In genomic region chr12:54830574-54830973, GRCm38 (mm10) we compare ENCODE assay signal across 9 mouse cellular contexts. TPM values are rescaled to one million over a fixed set of nuclear protein-coding genes. Genes with fewer than 3 reads are reported as not detected.
DNase-seq lines count a peak whose midpoint lies in the region; ATAC-seq and TF ChIP-seq lines count a peak whose summit lies in the region.
"Had no signal": no experiment of that assay in that cellular context is flagged by ENCODE, and none has a peak within 500 bp of the region (broad histone marks: within the 10 kb centered on the region; RNA-seq: fewer than 3 reads in every experiment).

No protein-coding gene starts in this region.

- ATAC-seq in forebrain, embryonic 11.5 days (replicated peaks; ENCODE audit: low FRiP score) = 0 out of 2 replicates have a peak, but pooled peaks have one; percentile 60
- ATAC-seq in lung, embryonic 14.5 days (ENCODE audit: insufficient read depth) = peak; percentile 78

- H3K27ac ChIP-seq in forebrain, embryonic 11.5 days (ENCODE audit: low read depth, low read length) = no peak overlapping the region
- no peak overlapping the region for H3K27ac ChIP-seq in lung, embryonic 14.5 days (ENCODE audit: low read depth)
- H3K27ac ChIP-seq: limb, embryonic 12.5 days had no signal

- H3K4me1 ChIP-seq in E14TG2a.4 (replicated peaks; ENCODE audit: low read depth, low read length) = peaks cover 22% of the 10 kb centered on the region
- 0 out of 2 replicates have a peak, but pooled peaks cover 2% of the 10 kb centered on the region for H3K4me1 ChIP-seq in forebrain, embryonic 11.5 days (replicated peaks; ENCODE audit: control insufficient read depth, insufficient read depth, low read length)
- H3K4me1 ChIP-seq in lung, embryonic 14.5 days (ENCODE audit: insufficient read depth) = peaks cover 3% of the 10 kb centered on the region; the same call in 1 of the 2 replicates

- no peak overlapping the region for H3K9ac ChIP-seq in forebrain, embryonic 11.5 days (ENCODE audit: low read length)
- H3K9ac ChIP-seq in lung, embryonic 14.5 days = no peak overlapping the region
- H3K9ac ChIP-seq: limb, embryonic 12.5 days had no signal

- H3K4me2 ChIP-seq in forebrain, embryonic 11.5 days (ENCODE audit: low read depth, low read length, severe bottlenecking) = no peak overlapping the region
- no peak overlapping the region for H3K4me2 ChIP-seq in lung, embryonic 14.5 days
- H3K4me2 ChIP-seq: limb, embryonic 12.5 days had no signal

- H3K36me3 ChIP-seq in E14TG2a.4 (ENCODE audit: insufficient read depth, low read length) = no peaks in the 10 kb centered on the region
- H3K36me3 ChIP-seq in forebrain, embryonic 11.5 days (ENCODE audit: control insufficient read depth, insufficient read depth, low read length) = no peaks in the 10 kb centered on the region
- no peaks in the 10 kb centered on the region for H3K36me3 ChIP-seq in lung, embryonic 14.5 days (ENCODE audit: insufficient read depth)
- H3K36me3 ChIP-seq: limb, embryonic 12.5 days had no signal

- 21% methylated on average over 6 of the region's 6 CpGs for WGBS in forebrain, embryonic 11.5 days
- WGBS in lung, embryonic 14.5 days = 10% methylated on average over 6 of the region's 6 CpGs

- intact Hi-C loops in heart, postnatal 25 days (cut with DNase I) = loop anchor here (1.0 to 10.0 kb wide), 2 partner anchors 49 to 154 kb away; partner anchors contain the start of gene Gm20403

- H3K4me3 ChIP-seq in E14TG2a.4 (replicated peaks; ENCODE audit: low read length) = no peak overlapping the region
- H3K4me3 ChIP-seq in forebrain, embryonic 11.5 days (ENCODE audit: low read depth, low read length) = no peak overlapping the region
- no peak overlapping the region for H3K4me3 ChIP-seq in lung, embryonic 14.5 days (ENCODE audit: low read depth, low read length)
- H3K4me3 ChIP-seq: limb, embryonic 12.5 days had no signal

- no peaks in the 10 kb centered on the region for H3K9me3 ChIP-seq in E14TG2a.4 (ENCODE audit: low read length)
- H3K9me3 ChIP-seq in forebrain, embryonic 11.5 days (ENCODE audit: control insufficient read depth, low read length) = no peaks in the 10 kb centered on the region
- H3K9me3 ChIP-seq in lung, embryonic 14.5 days (ENCODE audit: low read depth, low read length) = no peaks in the 10 kb centered on the region
- H3K9me3 ChIP-seq: limb, embryonic 12.5 days had no signal

- peak; percentile 69 for DNase-seq in c-Kit-positive CD71-negative TER-119-negative erythroid progenitor cells, embryonic 14.5 days (ENCODE audit: low read depth)
- DNase-seq in forebrain, embryonic 11.5 days (ENCODE audit: low spot score) = peak; percentile 87
- peak; percentile 58 for DNase-seq in heart, postnatal 25 days (ENCODE audit: low spot score)
- peak; percentile 62 to 86 for DNase-seq in layer of hippocampus, adult 18-20 months (ENCODE audit: low spot score in 2 of 2)
- DNase-seq in lung, embryonic 14.5 days = peak; percentile 94
- peak; percentile 55 for DNase-seq in ovary, adult 18-20 months (ENCODE audit: low spot score)
- peak; percentile 81 for DNase-seq in thymus, postnatal 0 days (ENCODE audit: low spot score)

- peak; percentile 83 for TF ChIP-seq CTCF in E14TG2a.4 (conservative IDR thresholded peaks at IDR 0.05; ENCODE audit: low read length)
- TF ChIP-seq CTCF in lung, embryonic 14.5 days (IDR thresholded peaks at IDR 0.05; ENCODE audit: low read depth) = peak; percentile 95

- 0 out of 2 replicates have a peak, but pooled peaks cover 6% of the 10 kb centered on the region for H3K27me3 ChIP-seq in E14TG2a.4 (ENCODE audit: insufficient read depth, low read length)
- H3K27me3 ChIP-seq in forebrain, embryonic 11.5 days (ENCODE audit: control insufficient read depth, insufficient read depth, low read length) = no peaks in the 10 kb centered on the region
- H3K27me3 ChIP-seq in lung, embryonic 14.5 days (ENCODE audit: insufficient read depth, low read length) = no peaks in the 10 kb centered on the region
- H3K27me3 ChIP-seq: limb, embryonic 12.5 days had no signal

RNA-seq across cellular contexts. Expression of gene Cfl2, which starts 32.1 kb away (rescaled TPM):
- 270 and 280 TPM in 2 replicates for polyA plus RNA-seq in forebrain, embryonic 11.5 days (2014; fragmentation: Nextera tagmentation; extraction: Ambion mirVana)
- total RNA-seq in heart, postnatal 25 days (2021) = 100 to 1,000 TPM; 364 to 384 TPM
- 10 to 100 TPM; 94.7 to 95.9 TPM for total RNA-seq in layer of hippocampus, adult 18-20 months (2021)
- 180 and 196 TPM in 2 replicates for polyA plus RNA-seq in lung, embryonic 14.5 days (2014; fragmentation: Nextera tagmentation; extraction: Ambion mirVana)
- 79.4 and 84.0 TPM in 2 replicates for polyA plus RNA-seq in thymus, postnatal 0 days (2015; fragmentation: Nextera tagmentation; extraction: Ambion mirVana)

RNA-seq across cellular contexts. Expression of gene Snx6, which starts 35.1 kb away (rescaled TPM):
- polyA plus RNA-seq in forebrain, embryonic 11.5 days (2014; fragmentation: Nextera tagmentation; extraction: Ambion mirVana) = 206 and 226 TPM in 2 replicates
- total RNA-seq in heart, postnatal 25 days (2021) = 10 to 100 TPM; 32.3 to 32.8 TPM
- 10 to 100 TPM; 43.4 to 47.9 TPM for total RNA-seq in layer of hippocampus, adult 18-20 months (2021)
- 186 and 188 TPM in 2 replicates for polyA plus RNA-seq in lung, embryonic 14.5 days (2014; fragmentation: Nextera tagmentation; extraction: Ambion mirVana)
- polyA plus RNA-seq in thymus, postnatal 0 days (2015; fragmentation: Nextera tagmentation; extraction: Ambion mirVana) = 185 and 189 TPM in 2 replicates
